Mouse (Mus musculus): ENCODE measurements around the gene Npas2. TPM values are rescaled to one million over a fixed set of nuclear protein-coding genes. Genes with fewer than 3 reads are reported as not detected.
A peak's percentile ranks its signal among the peaks of the same experiment; 100 is the strongest.

Npas2 gene
- total and polyA plus RNA-seq, 3 experiments: not detected

GRCm38 (mm10) chr1:39251679-39252078, 58.1 kb downstream of the Npas2 start:
- Histone ChIP-seq H3K27me3 (ENCODE audit: control insufficient read depth in 1 of 2, insufficient read depth in 2 of 2, low read length in 2 of 2) (no peaks in the 10 kb centered on the region), H3K79me2 (ENCODE audit: control insufficient read depth, insufficient read depth, low read length, poor library complexity) (no peaks in the 10 kb centered on the region), H3K9ac (ENCODE audit: control insufficient read depth, low read depth, low read length, poor library complexity, severe bottlenecking) (no peak overlapping the region), H3K9me3 (replicated peaks; ENCODE audit: insufficient read depth, low read length) (no peaks in the 10 kb centered on the region), H3K4me1 (ENCODE audit: control insufficient read depth in 1 of 2, insufficient read depth in 2 of 2, low read length in 2 of 2) (no peaks in the 10 kb centered on the region), H3K36me3 (ENCODE audit: control insufficient read depth in 1 of 2, insufficient read depth in 2 of 2, low read length in 2 of 2) (no peaks in the 10 kb centered on the region), H3K27ac (ENCODE audit: control insufficient read depth, low read depth, low read length) (no peak overlapping the region), H3K4me3 (ENCODE audit: control insufficient read depth in 1 of 2, insufficient read depth in 1 of 2, low read depth in 2 of 2, low read length in 2 of 2) (no peak overlapping the region)
- TF ChIP-seq TBP (IDR thresholded peaks at IDR 0.05; ENCODE audit: low read depth, low read length): no peak
- no peak for TF ChIP-seq USF1 (IDR thresholded peaks at IDR 0.05; ENCODE audit: low read depth, low read length)
- TF ChIP-seq ETS1 (IDR thresholded peaks at IDR 0.05; ENCODE audit: low read depth, low read length): no peak
- TF ChIP-seq CHD2 (IDR thresholded peaks at IDR 0.05; ENCODE audit: low read length): no peak
- TF ChIP-seq TAL1 (IDR thresholded peaks at IDR 0.05; ENCODE audit: low read length): no peak
- no peak for TF ChIP-seq TCF12 (IDR thresholded peaks at IDR 0.05; ENCODE audit: low read depth, low read length)
- no peak for TF ChIP-seq GABPA (IDR thresholded peaks at IDR 0.05; ENCODE audit: low read depth, low read length)
- no peak for TF ChIP-seq GATA1 (IDR thresholded peaks at IDR 0.05; ENCODE audit: low read depth, low read length)
- TF ChIP-seq CHD1 (IDR thresholded peaks at IDR 0.05; ENCODE audit: low read depth, low read length): no peak
- no peak for TF ChIP-seq NELFE (IDR thresholded peaks at IDR 0.05; ENCODE audit: low read depth, low read length)
- TF ChIP-seq EP300 (IDR thresholded peaks at IDR 0.05; ENCODE audit: low read depth in 1 of 2, low read length in 2 of 2): no peak
- TF ChIP-seq POLR2A (IDR thresholded peaks at IDR 0.05; ENCODE audit: control insufficient read depth in 1 of 2, insufficient read depth in 1 of 2, low read depth in 1 of 2, low read length in 2 of 2, poor library complexity in 1 of 2): no peak
- TF ChIP-seq SIN3A (IDR thresholded peaks at IDR 0.05; ENCODE audit: low read length): no peak
- no peak for DNase-seq (ENCODE audit: low read depth, low spot score)

GRCm38 (mm10) chr1:39253771-39254170, 60.2 kb downstream of the Npas2 start:
- H3K36me3 ChIP-seq (ENCODE audit: control insufficient read depth in 1 of 2, insufficient read depth in 2 of 2, low read length in 2 of 2): no peaks in the 10 kb centered on the region
- no peaks in the 10 kb centered on the region for H3K79me2 ChIP-seq (ENCODE audit: control insufficient read depth, insufficient read depth, low read length, poor library complexity)
- TF ChIP-seq USF1 (IDR thresholded peaks at IDR 0.05; ENCODE audit: low read depth, low read length): no peak
- peak in 1 of 3 experiments; percentile 22; a peak in 1 of 6 replicates for TF ChIP-seq CTCF (IDR thresholded peaks at IDR 0.05 in 2 of 3, conservative IDR thresholded peaks at IDR 0.05 in 1 of 3; ENCODE audit: control insufficient read depth in 1 of 3, insufficient read depth in 1 of 3, low read depth in 2 of 3, low read length in 3 of 3, poor library complexity in 1 of 3, severe bottlenecking in 1 of 3)
- H3K4me3 ChIP-seq (ENCODE audit: control insufficient read depth in 1 of 2, insufficient read depth in 1 of 2, low read depth in 2 of 2, low read length in 2 of 2): no peak overlapping the region
- DNase-seq (ENCODE audit: low read depth, low spot score): no peak
- H3K27me3 ChIP-seq (ENCODE audit: control insufficient read depth in 1 of 2, insufficient read depth in 2 of 2, low read length in 2 of 2): 0 out of 4 replicates have a peak, but pooled peaks cover 0 to under 1% of the 10 kb centered on the region in 2 experiments
- no peak overlapping the region for H3K9ac ChIP-seq (ENCODE audit: control insufficient read depth, low read depth, low read length, poor library complexity, severe bottlenecking)
- no peaks in the 10 kb centered on the region for H3K9me3 ChIP-seq (replicated peaks; ENCODE audit: insufficient read depth, low read length)
- H3K4me1 ChIP-seq (ENCODE audit: control insufficient read depth in 1 of 2, insufficient read depth in 2 of 2, low read length in 2 of 2): no peaks in the 10 kb centered on the region
- no peak overlapping the region for H3K27ac ChIP-seq (ENCODE audit: control insufficient read depth, low read depth, low read length)

GRCm38 (mm10) chr1:39256051-39256450, 62.5 kb downstream of the Npas2 start:
- Histone ChIP-seq H3K9ac (ENCODE audit: control insufficient read depth, low read depth, low read length, poor library complexity, severe bottlenecking) (no peak overlapping the region), H3K79me2 (ENCODE audit: control insufficient read depth, insufficient read depth, low read length, poor library complexity) (no peaks in the 10 kb centered on the region), H3K4me3 (ENCODE audit: control insufficient read depth in 1 of 2, insufficient read depth in 1 of 2, low read depth in 2 of 2, low read length in 2 of 2) (no peak overlapping the region), H3K9me3 (replicated peaks; ENCODE audit: insufficient read depth, low read length) (no peaks in the 10 kb centered on the region), H3K27me3 (ENCODE audit: control insufficient read depth in 1 of 2, insufficient read depth in 2 of 2, low read length in 2 of 2) (0 out of 4 replicates have a peak, but pooled peaks cover 0 to 1% of the 10 kb centered on the region in 2 experiments), H3K4me1 (ENCODE audit: control insufficient read depth in 1 of 2, insufficient read depth in 2 of 2, low read length in 2 of 2) (no peaks in the 10 kb centered on the region), H3K36me3 (ENCODE audit: control insufficient read depth in 1 of 2, insufficient read depth in 2 of 2, low read length in 2 of 2) (no peaks in the 10 kb centered on the region), H3K27ac (ENCODE audit: control insufficient read depth, low read depth, low read length) (no peak overlapping the region)
- DNase-seq (ENCODE audit: low read depth, low spot score): no peak
- TF ChIP-seq TCF12 (IDR thresholded peaks at IDR 0.05; ENCODE audit: low read depth, low read length): no peak
- TF ChIP-seq GATA1 (IDR thresholded peaks at IDR 0.05; ENCODE audit: low read depth, low read length): no peak

All from MEL (cell line).